Mouse (Mus musculus): ENCODE data around the gene Fhit. TPM values are rescaled to one million over a fixed set of nuclear protein-coding genes. Genes with fewer than 3 reads are reported as not detected.

Fhit gene
- polyA plus RNA-seq, 1 experiment from 2014 or later: 8.6 TPM

- Histone ChIP-seq H3K4me1 (peaks cover 6% of the 10 kb centered on the region; the same call in 1 of the 2 replicates), H3K9me3 (no peaks in the 10 kb centered on the region), H3K4me2 (no peak overlapping the region), H3K27ac (no peak overlapping the region), H3K27me3 (replicated peaks) (no peaks in the 10 kb centered on the region), H3K4me3 (no peak overlapping the region), H3K9ac (no peak overlapping the region), H3K36me3 (replicated peaks) (no peaks in the 10 kb centered on the region)
- 25% methylated on average over 2 of the region's 2 CpGs for WGBS
- ATAC-seq (replicated peaks): peak; percentile 86
Observed at GRCm38 (mm10) chr14:10022304-10022703, 1139.5 kb downstream of the Fhit start.

- 88% methylated on average over 5 of the region's 5 CpGs for WGBS
- no peak overlapping the region for H3K4me3 ChIP-seq
- no peak for ATAC-seq (replicated peaks)
- H3K4me2 ChIP-seq: no peak overlapping the region
- no peak overlapping the region for H3K9ac ChIP-seq
- H3K4me1 ChIP-seq: peaks cover 6% of the 10 kb centered on the region; the same call in 1 of the 2 replicates
- H3K27ac ChIP-seq: no peak overlapping the region
- H3K36me3 ChIP-seq (replicated peaks): no peaks in the 10 kb centered on the region
- no peaks in the 10 kb centered on the region for H3K27me3 ChIP-seq (replicated peaks)
- H3K9me3 ChIP-seq: no peaks in the 10 kb centered on the region
Observed at GRCm38 (mm10) chr14:10020400-10021140, 1141.3 kb downstream of the Fhit start.

DNA sequence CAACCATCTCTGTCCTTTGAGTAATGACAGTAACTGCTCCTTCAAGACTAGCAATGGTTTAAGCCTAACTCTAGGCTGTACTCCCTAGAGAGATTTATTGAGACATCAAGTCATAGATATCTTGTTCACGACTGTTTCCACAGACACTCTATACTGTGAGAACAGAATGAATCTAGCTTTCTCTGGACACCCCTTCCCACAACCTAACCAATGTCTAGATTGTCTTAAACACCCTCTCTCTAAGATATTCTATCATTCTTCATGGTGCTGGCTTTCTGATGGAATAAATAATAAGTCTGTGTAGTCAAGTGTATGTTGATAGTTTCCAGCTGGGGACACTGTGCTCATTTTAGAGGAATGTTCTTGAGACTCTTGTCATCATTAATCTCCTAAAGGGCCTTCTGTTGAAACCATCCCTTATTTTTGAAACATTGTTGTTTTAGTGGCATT lies 1148.0 kb downstream of the Fhit start:
- H3K4me2 ChIP-seq: no peak overlapping the region
- no peak overlapping the region for H3K27ac ChIP-seq
- H3K27me3 ChIP-seq (replicated peaks): no peaks in the 10 kb centered on the region
- 85% methylated on average over 1 of the region's 1 CpGs for WGBS
- no peaks in the 10 kb centered on the region for H3K9me3 ChIP-seq
- H3K36me3 ChIP-seq (replicated peaks): no peaks in the 10 kb centered on the region
- H3K9ac ChIP-seq: no peak overlapping the region
- H3K4me3 ChIP-seq: no peak overlapping the region
- H3K4me1 ChIP-seq: no peaks in the 10 kb centered on the region
- no peak for ATAC-seq (replicated peaks)

GRCm38 (mm10) chr14:10013003-10013816 lies 1148.6 kb downstream of the Fhit start:
- no peak overlapping the region for H3K4me3 ChIP-seq
- no peaks in the 10 kb centered on the region for H3K36me3 ChIP-seq (replicated peaks)
- no peaks in the 10 kb centered on the region for H3K4me1 ChIP-seq
- H3K27ac ChIP-seq: no peak overlapping the region
- no peak for ATAC-seq (replicated peaks)
- H3K9me3 ChIP-seq: no peaks in the 10 kb centered on the region
- H3K27me3 ChIP-seq (replicated peaks): no peaks in the 10 kb centered on the region
- no peak overlapping the region for H3K9ac ChIP-seq
- no peak overlapping the region for H3K4me2 ChIP-seq
- WGBS: 54% methylated on average over 7 of the region's 7 CpGs

- Histone ChIP-seq H3K27ac (no peak overlapping the region), H3K4me2 (no peak overlapping the region), H3K4me3 (no peak overlapping the region), H3K9me3 (no peaks in the 10 kb centered on the region), H3K36me3 (replicated peaks) (no peaks in the 10 kb centered on the region), H3K27me3 (replicated peaks) (no peaks in the 10 kb centered on the region), H3K9ac (no peak overlapping the region), H3K4me1 (peaks cover 9% of the 10 kb centered on the region)
- no peak for ATAC-seq (replicated peaks)
- 75% methylated on average over 5 of the region's 5 CpGs for WGBS
Observed at GRCm38 (mm10) chr14:10006278-10006677, 1155.6 kb downstream of the Fhit start.

- H3K36me3 ChIP-seq (replicated peaks): no peaks in the 10 kb centered on the region
- no peaks in the 10 kb centered on the region for H3K9me3 ChIP-seq
- WGBS: 49% methylated on average over 2 of the region's 2 CpGs
- 0 out of 2 replicates have a peak overlapping the region, but pooled peaks have one; percentile 5 for H3K27ac ChIP-seq
- H3K4me2 ChIP-seq: no peak overlapping the region
- 0 out of 2 replicates have a peak, but pooled peaks have one; percentile 48 for ATAC-seq (replicated peaks)
- H3K4me3 ChIP-seq: no peak overlapping the region
- no peak overlapping the region for H3K9ac ChIP-seq
- no peaks in the 10 kb centered on the region for H3K27me3 ChIP-seq (replicated peaks)
- H3K4me1 ChIP-seq: peaks cover 9% of the 10 kb centered on the region
Observed at GRCm38 (mm10) chr14:10003847-10004246, 1158.0 kb downstream of the Fhit start.

- 83% methylated on average over 1 of the region's 1 CpGs for WGBS
- Histone ChIP-seq H3K27me3 (replicated peaks) (no peaks in the 10 kb centered on the region), H3K4me3 (no peak overlapping the region), H3K4me2 (no peak overlapping the region), H3K27ac (no peak overlapping the region), H3K9me3 (no peaks in the 10 kb centered on the region), H3K4me1 (no peaks in the 10 kb centered on the region), H3K36me3 (replicated peaks) (no peaks in the 10 kb centered on the region), H3K9ac (no peak overlapping the region)
- ATAC-seq (replicated peaks): no peak
Observed at GRCm38 (mm10) chr14:9990677-9991076, 1171.2 kb downstream of the Fhit start.

GRCm38 (mm10) chr14:9976934-9977510 lies 1184.8 kb downstream of the Fhit start:
- Histone ChIP-seq H3K4me3 (no peak overlapping the region), H3K9me3 (no peaks in the 10 kb centered on the region), H3K27ac (no peak overlapping the region), H3K36me3 (replicated peaks) (no peaks in the 10 kb centered on the region), H3K4me1 (no peaks in the 10 kb centered on the region), H3K4me2 (no peak overlapping the region), H3K27me3 (replicated peaks) (no peaks in the 10 kb centered on the region), H3K9ac (no peak overlapping the region)
- WGBS: 58% methylated on average over 3 of the region's 3 CpGs
- ATAC-seq (replicated peaks): no peak

GRCm38 (mm10) chr14:9974402-9974801 lies 1187.4 kb downstream of the Fhit start:
- Histone ChIP-seq H3K9me3 (no peaks in the 10 kb centered on the region), H3K36me3 (replicated peaks) (no peaks in the 10 kb centered on the region), H3K4me1 (no peaks in the 10 kb centered on the region), H3K9ac (no peak overlapping the region), H3K4me3 (no peak overlapping the region), H3K4me2 (no peak overlapping the region), H3K27ac (no peak overlapping the region), H3K27me3 (replicated peaks) (no peaks in the 10 kb centered on the region)
- WGBS: 28% methylated on average over 3 of the region's 3 CpGs
- ATAC-seq (replicated peaks): 0 out of 2 replicates have a peak, but pooled peaks have one; percentile 65

- H3K4me3 ChIP-seq: no peak overlapping the region
- H3K9ac ChIP-seq: no peak overlapping the region
- WGBS: 89% methylated on average over 3 of the region's 3 CpGs
- H3K9me3 ChIP-seq: no peaks in the 10 kb centered on the region
- H3K36me3 ChIP-seq (replicated peaks): no peaks in the 10 kb centered on the region
- H3K4me2 ChIP-seq: no peak overlapping the region
- no peaks in the 10 kb centered on the region for H3K27me3 ChIP-seq (replicated peaks)
- H3K4me1 ChIP-seq: no peaks in the 10 kb centered on the region
- no peak for ATAC-seq (replicated peaks)
- H3K27ac ChIP-seq: no peak overlapping the region
Observed at GRCm38 (mm10) chr14:9963853-9964252, 1198.0 kb downstream of the Fhit start.

- 42% methylated on average over 2 of the region's 2 CpGs for WGBS
- H3K9ac ChIP-seq: no peak overlapping the region
- ATAC-seq (replicated peaks): no peak
Observed at GRCm38 (mm10) chr14:9960396-9960795, 1201.4 kb downstream of the Fhit start.

DNA sequence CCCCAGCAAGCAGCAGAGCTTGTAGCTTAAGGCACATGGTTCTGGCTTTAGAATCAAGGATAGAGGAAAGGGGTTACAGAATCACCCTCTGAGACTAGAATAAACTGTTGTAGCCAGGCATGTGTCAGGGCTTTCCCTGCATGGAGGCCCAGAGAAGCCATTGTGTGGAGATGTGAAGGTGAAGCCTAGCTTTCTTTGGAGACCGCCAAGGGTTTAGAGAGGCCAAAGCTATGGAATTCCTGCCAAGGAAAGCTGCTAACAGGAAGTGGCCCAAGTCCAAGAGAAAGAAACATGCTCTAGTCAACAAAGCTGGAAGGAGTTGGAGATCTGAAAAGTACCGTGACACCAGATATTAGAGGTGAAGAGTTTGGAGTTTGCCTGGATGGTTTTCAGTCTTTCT lies 1262.3 kb downstream of the Fhit start:
- H3K27ac ChIP-seq: no peak overlapping the region
- WGBS: 91% methylated on average over 2 of the region's 2 CpGs
- H3K4me2 ChIP-seq: no peak overlapping the region
- H3K27me3 ChIP-seq (replicated peaks): no peaks in the 10 kb centered on the region
- no peaks in the 10 kb centered on the region for H3K36me3 ChIP-seq (replicated peaks)
- no peaks in the 10 kb centered on the region for H3K4me1 ChIP-seq
- H3K9me3 ChIP-seq: no peaks in the 10 kb centered on the region
- no peak overlapping the region for H3K9ac ChIP-seq
- ATAC-seq (replicated peaks): no peak
- no peak overlapping the region for H3K4me3 ChIP-seq

More at GRCm38 (mm10) chr14:9960396-9960795, 1201.4 kb downstream of the Fhit start:
- H3K4me2 ChIP-seq: no peak overlapping the region
- no peak overlapping the region for H3K27ac ChIP-seq
- H3K4me3 ChIP-seq: no peak overlapping the region
- H3K36me3 ChIP-seq (replicated peaks): no peaks in the 10 kb centered on the region
- no peaks in the 10 kb centered on the region for H3K9me3 ChIP-seq
- no peaks in the 10 kb centered on the region for H3K4me1 ChIP-seq
- H3K27me3 ChIP-seq (replicated peaks): no peaks in the 10 kb centered on the region

All from midbrain, embryonic 15.5 days (tissue).